Mouse (Mus musculus) bone marrow macrophage, adult 2 months (primary cell): ENCODE measurements at regions not wholly inside any gene's neighbourhood (a gene's known extent, or its start where the extent isn't known, plus 50 kb on each side); places are given as distances from the start of the nearest gene placed in this dataset.

ENCODE experiments used
- CTCF ChIP-seq: IDR thresholded peaks from 2 replicates; pipeline ENCODE4 v1.5.1; 2012; ENCODE audit warnings: low read depth, mild to moderate bottlenecking, low read length, moderate library complexity
- POLR2A ChIP-seq: IDR thresholded peaks from 2 replicates; pipeline ENCODE4 v1.6.1; 2012; ENCODE audit warnings: mild to moderate bottlenecking, low read depth, low read length, borderline replicate concordance

GRCm38 (mm10) chr9:31999760-32000159 is 86.5 kb upstream of the Barx2 start:
- TF ChIP-seq POLR2A (no peak), CTCF (no peak)
